Mouse (Mus musculus) fat pad, adult 2 months (tissue): ENCODE measurements around the gene Serf2.
"Not testable (repeated sequence)": the region's sequence is repeated elsewhere in the genome, so short reads cannot be mapped to it uniquely, and the experiment has no call there.

Experiments
- DNase-seq: peaks from one replicate; pipeline ENCODE4 v3.0.0-alpha.2; 2011; ENCODE audit warnings: low read depth, low spot score; ENCODE audit errors: extremely low read depth

Gene Serf2

GRCm38 (mm10) chr2:121446506-121446905 is 2.5 kb upstream of the Serf2 start:
- DNase-seq = no peak

GRCm38 (mm10) chr2:121447006-121447405 is 2.0 kb upstream of the Serf2 start:
- DNase-seq = no peak

GRCm38 (mm10) chr2:121448136-121448535 is 859 bp upstream of the Serf2 start:
- DNase-seq = no peak

DNA sequence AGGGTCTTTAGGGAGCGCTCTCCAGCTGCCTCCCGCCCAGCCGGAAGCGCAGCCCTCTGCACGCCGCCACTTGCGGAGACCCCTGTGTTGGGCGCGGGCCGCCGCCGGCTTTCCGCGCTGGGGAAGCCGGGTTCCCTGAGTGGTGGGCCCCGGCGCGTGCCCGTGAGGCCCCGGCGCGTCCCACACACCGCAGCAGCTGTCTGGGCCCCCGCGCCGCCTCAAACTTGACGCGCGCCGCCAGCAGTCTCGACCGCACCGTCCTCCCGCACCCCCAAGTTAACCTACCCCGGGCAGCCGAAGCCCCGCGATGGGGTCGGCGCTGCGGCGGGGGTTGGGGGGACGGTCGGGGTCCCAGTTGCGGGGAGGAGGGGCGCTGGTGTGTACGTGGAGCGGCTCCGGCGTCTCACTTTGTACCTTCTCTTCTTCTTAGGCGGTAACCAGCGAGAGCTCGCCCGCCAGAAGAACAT is 583 bp downstream of the Serf2 start:
- DNase-seq = no peak

DNA sequence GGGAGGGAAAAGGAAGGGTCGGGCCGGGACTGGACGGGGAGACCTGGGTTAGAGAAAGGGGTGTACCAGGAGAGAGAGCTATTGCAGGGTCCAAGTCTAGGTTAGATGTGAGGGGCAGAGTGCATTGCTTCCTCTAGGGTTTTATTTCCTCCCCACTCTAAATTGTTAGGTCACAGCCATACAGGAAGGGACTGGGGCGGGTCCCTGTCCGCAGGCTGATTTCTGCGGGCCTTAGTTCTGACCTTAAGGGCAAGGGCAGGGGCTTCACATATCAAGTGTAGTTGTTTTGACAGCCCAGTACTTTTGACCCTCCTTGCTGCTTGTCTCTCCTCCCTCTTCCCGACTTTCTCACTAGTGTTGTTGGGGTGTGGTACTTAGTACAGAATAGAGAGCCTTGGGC is 1.1 kb downstream of the Serf2 start:
- DNase-seq = no peak

- DNase-seq = no peak
These were observed 3.4 kb downstream of the Serf2 start for GRCm38 (mm10) chr2:121452361-121452760.

DNA sequence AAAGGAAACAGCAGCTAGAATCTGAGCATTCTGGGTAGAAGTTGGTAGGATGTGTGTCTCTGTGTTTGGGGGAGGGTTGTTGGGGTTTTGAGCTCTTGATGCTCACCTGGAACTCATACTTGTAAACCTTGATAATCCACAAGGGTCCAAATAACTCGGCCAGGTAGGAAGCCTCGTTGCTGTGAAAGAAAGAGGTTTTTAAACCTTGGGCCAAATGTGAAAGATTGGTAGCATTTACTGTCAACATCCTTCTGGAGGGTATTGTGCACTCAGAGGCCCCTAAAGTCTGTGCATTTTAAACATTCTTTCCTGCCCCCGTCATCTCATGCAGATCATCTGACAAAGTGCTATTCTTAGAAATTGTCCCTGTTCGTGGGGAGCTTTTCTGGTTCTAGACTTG is 4.0 kb downstream of the Serf2 start, which contains the start of gene Hypk:
TSS of gene Hypk (plus strand) at position 301 of the 400 bp plus-strand sequence.
- DNase-seq = no peak

DNA sequence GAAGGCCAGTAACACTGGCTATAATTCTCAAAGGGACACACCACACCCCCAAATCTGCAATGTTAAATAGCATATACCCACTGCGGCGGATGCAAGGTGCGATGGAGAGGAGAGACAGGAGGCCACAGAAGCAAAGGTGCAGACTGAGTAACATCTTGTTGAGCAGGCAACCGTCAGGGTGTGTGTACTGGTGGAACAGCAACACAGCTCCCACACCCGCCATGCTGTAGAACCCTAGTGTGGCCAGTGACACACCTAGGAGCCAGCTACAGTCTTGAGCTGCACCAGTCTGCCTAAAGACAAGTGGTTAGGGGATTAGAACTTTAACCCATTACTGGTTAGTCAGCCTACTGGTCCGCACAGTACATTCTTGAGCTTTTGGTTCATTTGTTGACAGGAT is 4.9 kb downstream of the Serf2 start:
- no peak for DNase-seq

DNA sequence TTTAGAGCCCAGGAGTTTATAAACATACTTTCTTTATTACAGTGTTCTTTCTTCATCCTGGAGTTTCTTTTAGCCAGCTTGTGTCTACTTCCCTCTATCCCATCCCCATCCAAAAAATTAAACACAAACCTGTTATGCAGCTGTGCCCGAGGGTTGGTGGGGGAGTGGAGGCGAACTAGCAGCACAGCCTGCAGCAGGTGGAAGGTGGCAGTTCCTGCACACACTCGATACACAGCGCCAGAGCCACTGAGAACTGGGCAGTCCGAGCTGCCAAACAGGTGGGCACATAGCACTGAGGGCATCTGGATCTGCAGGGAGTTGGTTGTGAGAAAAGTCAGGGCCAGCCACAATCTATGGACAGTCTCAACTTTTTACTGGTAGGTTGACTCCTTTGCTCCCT is 6.5 kb downstream of the Serf2 start:
- no peak for DNase-seq

DNA sequence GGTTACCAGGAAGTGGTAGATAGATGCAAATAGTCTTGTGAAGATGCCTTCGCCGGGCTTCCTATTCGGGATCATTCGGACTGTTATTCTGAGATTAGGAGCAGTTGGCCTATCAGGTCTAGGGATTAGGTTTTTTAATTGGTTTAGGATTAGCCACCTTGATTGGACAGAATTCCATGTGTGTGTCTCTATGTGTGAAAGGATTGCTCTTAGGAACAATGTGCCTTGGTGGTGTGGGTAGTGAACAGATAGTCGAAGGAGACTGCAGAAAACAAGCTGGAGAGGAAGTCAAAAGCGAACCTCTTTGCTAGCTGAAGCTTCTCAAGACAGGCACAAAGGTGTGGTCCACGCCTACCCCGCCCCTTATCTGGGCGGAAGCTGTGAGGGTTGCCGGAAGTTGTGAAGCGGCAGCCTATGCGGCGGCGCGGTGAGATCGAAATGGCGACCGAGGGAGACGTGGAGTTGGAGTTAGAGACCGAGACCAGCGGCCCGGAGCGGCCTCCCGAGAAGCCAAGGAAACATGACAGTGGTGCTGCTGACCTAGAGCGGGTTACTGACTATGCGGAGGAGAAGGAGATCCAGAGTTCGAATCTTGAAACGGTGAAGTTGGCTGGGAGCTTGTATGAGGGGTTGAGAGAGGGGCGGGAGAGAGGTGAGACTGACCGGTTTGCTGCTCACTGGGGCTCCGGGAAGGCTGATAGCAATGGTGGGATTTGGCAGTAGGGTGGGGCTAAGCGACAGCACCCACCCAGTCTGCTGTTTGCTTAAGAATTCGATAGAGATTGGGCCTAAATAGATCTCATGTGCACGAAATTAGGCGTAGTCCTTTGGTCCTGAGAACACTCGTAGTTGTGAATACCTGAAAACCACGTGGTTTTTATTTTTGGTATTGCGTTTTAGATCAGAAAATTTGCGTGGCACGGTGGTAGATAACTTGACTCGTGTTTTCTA is 8.0 kb downstream of the Serf2 start, which contains the start of gene Serinc4:
TSS of gene Serinc4 (minus strand) at position 90 of the 951 bp plus-strand sequence.
- peak; percentile 33 for DNase-seq

DNA sequence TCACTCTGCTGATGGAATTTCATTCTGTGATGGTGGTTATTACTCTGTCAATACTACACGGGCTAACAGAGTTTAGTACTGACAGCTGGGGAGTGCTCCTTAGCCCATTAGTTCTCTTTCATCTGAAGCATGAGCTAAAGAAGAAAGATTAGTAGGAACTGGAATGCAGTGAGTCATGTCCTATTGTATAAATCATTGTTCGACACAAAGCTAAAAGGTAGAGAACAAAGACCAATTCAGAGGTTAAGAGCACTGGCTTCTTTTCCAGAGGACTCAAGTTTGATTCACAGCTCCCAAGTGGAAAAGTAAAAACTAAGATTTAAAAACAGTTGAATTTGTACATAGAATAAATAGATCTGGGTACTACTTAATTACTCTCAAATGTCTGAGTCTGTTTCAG is 11.1 kb downstream of the Serf2 start:
- DNase-seq = no peak

GRCm38 (mm10) chr2:121468982-121469381 is 20.0 kb downstream of the Serf2 start:
- not testable (repeated sequence) for DNase-seq

- DNase-seq = not testable (repeated sequence)
These were observed 23.8 kb downstream of the Serf2 start for GRCm38 (mm10) chr2:121472783-121473182.

GRCm38 (mm10) chr2:121473301-121474179 is 24.5 kb downstream of the Serf2 start, which contains the start of gene Mfap1b:
Gene Mfap1b, minus strand, starts transcription at chr2:121474067.
- peak; percentile 65 for DNase-seq

DNA sequence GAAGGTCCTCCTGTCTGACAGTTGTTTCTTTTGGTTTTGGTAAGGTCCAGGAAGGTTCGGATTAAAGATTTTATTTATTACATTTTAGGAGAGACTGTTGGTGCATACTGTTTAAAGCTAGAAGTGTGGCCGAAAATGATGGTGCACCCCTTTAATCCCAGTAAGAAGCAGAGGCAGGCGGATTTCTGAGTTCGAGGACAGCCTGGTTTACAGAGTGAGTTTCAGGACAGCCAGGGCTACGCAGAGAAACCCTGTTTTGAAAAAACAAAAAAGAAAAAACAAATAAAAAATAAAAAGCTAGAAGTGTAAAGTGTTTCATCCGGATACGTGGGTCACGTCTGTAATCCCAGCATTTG is 25.2 kb downstream of the Serf2 start:
- no peak for DNase-seq

- not testable (repeated sequence) for DNase-seq
These were observed 26.3 kb downstream of the Serf2 start for GRCm38 (mm10) chr2:121475306-121475705.

- DNase-seq = no peak
These were observed 28.7 kb downstream of the Serf2 start for GRCm38 (mm10) chr2:121477491-121478266.

DNA sequence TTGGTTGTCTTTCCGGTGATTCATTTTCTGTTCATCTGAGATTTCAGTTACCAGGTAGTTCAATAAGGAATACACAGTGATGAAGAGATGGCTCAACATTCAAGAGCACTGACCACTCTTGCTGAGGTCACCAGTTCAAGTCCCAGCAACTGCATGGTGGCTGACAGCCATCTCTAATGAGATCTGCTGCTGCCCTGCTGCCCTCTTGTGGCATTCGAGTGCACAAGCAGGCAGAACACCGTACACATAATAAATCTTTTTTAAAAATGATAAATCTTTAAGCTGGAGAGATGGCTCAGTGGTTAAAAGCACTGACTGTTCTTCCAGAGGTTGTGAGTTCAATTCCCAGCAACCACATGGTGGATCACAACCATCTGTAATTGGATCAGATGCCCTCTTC is 31.5 kb downstream of the Serf2 start:
- no peak for DNase-seq

GRCm38 (mm10) chr2:121480916-121481315 is 31.9 kb downstream of the Serf2 start:
- DNase-seq = not testable (repeated sequence)

DNA sequence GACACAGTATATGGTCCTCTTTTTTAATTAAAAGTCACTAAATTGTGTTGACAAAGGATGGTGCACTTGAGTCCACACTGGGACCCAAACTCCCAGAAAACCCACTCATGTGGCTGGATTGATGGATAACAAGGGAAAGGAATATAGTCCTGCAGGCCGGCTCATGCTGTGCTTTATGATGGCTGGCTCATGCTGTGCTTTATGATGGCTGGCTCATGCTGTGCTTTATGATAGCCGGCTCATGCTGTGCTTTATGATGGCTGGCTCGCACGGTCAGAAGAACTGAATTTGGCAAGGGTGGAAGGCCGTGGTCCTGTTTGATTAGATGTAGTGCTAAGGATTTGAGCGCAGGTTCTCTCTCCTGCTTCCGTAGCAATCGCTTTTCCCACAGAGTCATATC is 34.6 kb downstream of the Serf2 start:
- DNase-seq = no peak

DNA sequence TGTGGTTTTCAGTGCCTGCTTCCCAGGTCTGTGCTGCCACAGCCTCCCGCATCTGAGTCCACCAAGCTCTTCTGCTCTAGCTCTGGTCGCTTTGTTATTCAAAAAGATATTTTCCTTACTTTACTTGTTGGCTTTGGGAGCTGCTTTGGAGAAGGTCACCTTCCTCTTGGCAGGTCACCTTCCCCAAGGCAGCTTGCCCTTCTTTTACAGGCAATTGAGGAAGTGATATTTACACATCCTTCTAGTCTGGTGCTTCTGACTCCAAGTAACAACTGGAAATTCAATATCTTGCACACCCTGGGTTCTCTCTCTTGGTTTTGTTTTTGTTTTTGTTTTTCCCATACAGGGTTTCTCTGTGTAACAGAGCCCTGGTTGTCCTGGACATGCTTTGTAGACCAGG is 35.4 kb downstream of the Serf2 start:
- DNase-seq = not testable (repeated sequence)
